Mouse (Mus musculus): ENCODE results near the gene Adgrg1.

The Adgrg1 gene

GRCm38 (mm10) chr8:95041883-95042784 is 67.6 kb downstream of the Adgrg1 start:
- DNase-seq = no peak

- DNase-seq = no peak
Measured at GRCm38 (mm10) chr8:95044811-95045210, 70.3 kb downstream of the Adgrg1 start.

GRCm38 (mm10) chr8:95046982-95047381 is 72.4 kb downstream of the Adgrg1 start:
- no peak for DNase-seq

DNA sequence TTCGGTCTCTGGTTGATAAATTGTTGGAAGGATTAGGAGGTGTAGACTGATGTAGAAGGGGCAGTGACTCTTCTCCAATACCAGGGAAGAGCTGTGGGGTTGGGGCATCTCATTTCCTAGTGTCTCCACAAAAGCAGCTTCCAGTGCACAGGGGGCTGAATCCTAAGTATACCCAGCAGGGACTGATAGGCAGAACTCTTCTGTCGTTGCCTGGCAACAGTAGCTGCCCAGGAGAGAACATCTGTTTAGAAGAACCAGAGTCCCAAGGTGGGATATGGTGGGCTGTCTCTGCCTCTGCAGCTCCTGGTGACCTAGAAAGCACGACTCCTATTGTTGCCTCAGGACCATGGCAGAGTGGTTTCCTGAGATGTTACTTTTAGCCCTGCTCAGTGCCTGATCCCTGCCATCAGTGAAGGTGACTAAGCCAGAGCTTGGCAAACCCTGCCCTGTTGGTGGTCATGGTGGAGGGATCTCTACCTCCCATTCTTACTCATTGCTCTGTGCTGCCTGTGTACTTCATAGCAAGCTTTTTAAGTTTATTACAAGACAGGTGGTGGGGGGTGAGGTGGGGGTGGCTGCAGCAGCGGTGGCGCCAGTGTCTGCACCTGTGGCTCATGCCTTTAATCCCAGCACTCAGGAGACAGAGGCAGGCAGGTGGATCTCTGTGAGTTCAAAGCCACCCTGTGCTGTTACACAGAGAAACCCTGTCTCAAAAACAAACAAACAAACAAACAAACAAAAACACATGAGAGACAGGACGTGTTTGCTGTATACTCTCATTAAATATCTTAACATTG is 73.5 kb downstream of the Adgrg1 start:
- DNase-seq = no peak

DNA sequence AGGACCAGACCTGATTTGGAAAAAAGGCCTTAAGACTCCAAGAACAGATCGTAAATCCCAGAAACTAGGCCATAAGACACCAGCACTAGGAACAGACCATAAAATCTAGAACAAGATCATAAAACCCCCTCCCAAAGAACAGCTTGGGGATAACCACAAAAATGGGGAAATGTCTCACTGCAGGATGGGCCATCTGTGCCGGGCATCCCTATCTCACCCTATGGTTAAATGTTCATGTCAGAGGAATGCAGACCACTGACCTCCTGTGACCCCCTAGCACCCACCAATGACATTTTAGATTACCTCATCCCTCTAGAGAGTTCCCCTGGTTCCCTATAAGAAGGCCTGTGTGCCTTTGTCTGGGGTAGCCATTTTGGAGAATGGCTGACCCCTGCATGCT is 75.1 kb downstream of the Adgrg1 start:
- no peak for DNase-seq

DNA sequence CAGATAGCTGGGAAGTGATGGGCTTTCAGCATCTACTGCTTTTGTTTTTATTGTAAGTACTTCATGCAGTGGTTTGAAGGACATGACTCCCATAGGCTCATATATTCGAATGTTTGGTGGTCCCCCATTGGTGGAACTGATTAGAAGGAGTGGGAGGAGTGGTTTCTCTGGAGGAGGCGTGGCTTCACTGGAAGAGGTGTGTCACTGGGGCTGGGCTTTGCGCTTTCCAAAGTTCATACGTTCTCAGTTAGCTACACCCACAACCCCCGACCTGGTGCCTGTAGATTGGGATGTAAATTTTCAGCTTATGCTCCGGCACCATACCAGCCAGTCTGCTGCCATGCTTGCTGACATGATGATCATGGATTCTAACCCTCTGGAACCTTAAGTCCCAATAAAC is 79.9 kb downstream of the Adgrg1 start:
- DNase-seq = no peak

DNA sequence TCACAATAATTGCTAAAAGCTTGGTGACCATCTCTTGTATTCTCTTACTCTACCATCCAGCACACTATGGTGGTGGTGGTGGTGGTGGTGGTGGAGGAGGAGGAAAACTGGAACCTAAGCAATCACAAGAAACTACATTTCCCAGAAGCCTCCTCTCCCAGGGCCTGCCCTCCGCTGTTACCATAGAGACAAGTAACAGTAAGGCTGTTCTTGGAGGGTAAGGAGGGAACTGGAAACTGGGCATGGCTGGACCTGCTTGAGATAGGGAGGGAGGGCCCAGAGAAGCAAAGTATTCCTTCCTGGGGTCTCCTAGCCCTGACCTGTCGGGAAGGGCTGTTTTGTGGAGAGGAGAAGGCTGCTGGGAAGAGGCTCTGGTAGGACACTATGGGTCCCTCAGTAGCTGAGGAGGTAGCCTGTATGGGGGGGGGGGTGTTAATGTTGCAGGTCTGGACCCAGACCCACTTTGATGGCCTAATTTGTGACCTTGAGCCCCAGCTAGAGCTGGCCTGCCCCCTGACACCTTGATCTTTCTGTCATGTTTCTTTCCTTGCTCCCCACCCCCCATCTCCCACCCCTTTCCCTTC is 80.5 kb downstream of the Adgrg1 start, which contains the start of gene Drc7:
TSS of gene Drc7 (plus strand) at position 177 of the 584 bp plus-strand sequence.
- no peak for DNase-seq

DNA sequence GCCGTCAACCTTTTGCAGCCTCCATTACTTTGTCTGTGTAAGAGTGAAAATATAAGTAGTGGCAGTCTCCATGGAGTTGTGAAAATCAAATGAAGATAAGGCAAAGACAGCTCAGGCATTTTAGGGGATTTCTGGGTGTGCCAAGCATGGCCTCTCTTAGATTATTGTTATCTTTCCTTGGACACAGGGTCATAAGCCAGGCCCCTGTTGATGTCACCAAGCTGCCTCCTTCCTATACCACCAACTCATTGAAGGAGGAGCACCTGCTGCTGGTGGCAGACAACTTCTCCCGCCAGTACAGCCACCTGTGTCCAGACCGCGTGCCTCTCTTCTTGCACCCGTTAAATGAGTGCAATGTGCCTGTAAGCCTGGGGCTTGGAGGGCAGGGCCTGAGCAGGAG is 81.9 kb downstream of the Adgrg1 start:
- DNase-seq = no peak

- DNase-seq = no peak
Measured at GRCm38 (mm10) chr8:95058661-95059060, 84.1 kb downstream of the Adgrg1 start.

- DNase-seq = no peak
Measured at GRCm38 (mm10) chr8:95059812-95060533, 85.4 kb downstream of the Adgrg1 start.

All from cerebellum, adult 11 months (tissue).